Mouse (Mus musculus) embryonic fibroblast, embryonic 13.5 days (primary cell): Measurements from ENCODE around the gene Letm1.

Experiments
- CTCF ChIP-seq: IDR thresholded peaks from 2 replicates; pipeline ENCODE4 v1.5.1; 2011; ENCODE audit warnings: mild to moderate bottlenecking, control low read depth, low read length, moderate library complexity, borderline replicate concordance; ENCODE audit not compliant: insufficient read depth
- POLR2A ChIP-seq: IDR thresholded peaks from 2 replicates; pipeline ENCODE4 v1.6.1; 2011; ENCODE audit warnings: low read depth, mild to moderate bottlenecking, control low read depth, low read length, moderate library complexity

DNA sequence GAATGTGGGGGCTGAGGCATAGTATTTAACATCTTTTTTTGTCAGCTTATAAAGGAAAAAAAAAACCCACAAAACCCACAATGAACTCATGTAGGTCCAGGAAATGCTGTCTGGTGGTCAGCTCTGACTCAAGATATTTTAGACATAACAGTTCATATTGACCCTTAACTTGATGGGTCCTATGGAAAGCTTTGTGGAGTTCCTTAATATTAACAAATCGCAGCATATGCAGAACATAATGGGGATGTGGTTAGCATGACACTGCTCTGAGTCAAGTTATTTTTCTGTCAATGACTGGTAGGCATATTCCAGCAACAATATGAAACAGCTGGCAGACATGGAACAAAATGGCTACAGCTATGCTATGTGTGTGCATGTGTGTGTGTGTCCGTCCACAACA is 20.7 kb upstream of the Letm1 start:
- TF ChIP-seq CTCF: no peak
- no peak for TF ChIP-seq POLR2A
